Mouse (Mus musculus) CH12.LX (cell line): ENCODE results near the gene Capza1. TPM values are rescaled to one million over a fixed set of nuclear protein-coding genes. Genes with fewer than 3 reads are reported as not detected.
"Not testable (repeated sequence)": the region's sequence is repeated elsewhere in the genome, so short reads cannot be mapped to it uniquely, and the experiment has no call there.

Experiments
- DNase-seq: peaks from one replicate; pipeline ENCODE4 v3.0.0-alpha.2; 2013; ENCODE audit errors: extremely low read depth
- H3K27ac ChIP-seq: 2 replicates; pipeline ENCODE4 v1.5.1; 2012; ENCODE audit warnings: low read depth, mild to moderate bottlenecking, control low read depth, moderate library complexity; ENCODE audit not compliant: insufficient read depth
- H3K27me3 ChIP-seq: replicated peaks from 2 replicates; pipeline ENCODE3; 2012; ENCODE audit warnings: inconsistent platforms
- H3K36me3 ChIP-seq, 2 experiments: replicated peaks in 1 of 2; 2 replicates each; pipeline versions ENCODE3 to v1.6.1; 2012; ENCODE audit warnings: inconsistent platforms in 1 of 2, low read length in 1 of 2, mild to moderate bottlenecking in 1 of 2, mixed read lengths in 1 of 2, moderate library complexity in 1 of 2; ENCODE audit not compliant: control insufficient read depth in 1 of 2, insufficient read depth in 1 of 2
- H3K4me1 ChIP-seq, 2 experiments: 2 replicates each; pipeline ENCODE4 v1.6.1; 2012; ENCODE audit warnings: inconsistent platforms in 1 of 2, moderate library complexity in 1 of 2; ENCODE audit not compliant: insufficient read depth in 2 of 2, control insufficient read depth in 1 of 2
- H3K4me2 ChIP-seq: 2 replicates; pipeline ENCODE4 v1.6.1; 2012; ENCODE audit warnings: low read depth, mild to moderate bottlenecking, control low read depth; ENCODE audit not compliant: poor library complexity, insufficient read depth, severe bottlenecking
- H3K4me3 ChIP-seq, 3 experiments: fragments of 150-350 bp in 1 of 3; sonication (generic) in 1 of 3; replicated peaks in 1 of 3; 2 replicates each; pipeline versions ENCODE3 to v1.5.1; 2011 to 2012; ENCODE audit warnings: low read depth in 2 of 3, low read length in 2 of 3, mild to moderate bottlenecking in 2 of 3, moderate library complexity in 2 of 3, control low read depth in 1 of 3, improper control_type of control experiment in 1 of 3, inconsistent platforms in 1 of 3, mixed read lengths in 1 of 3; ENCODE audit not compliant: poor library complexity in 1 of 3
- H3K79me2 ChIP-seq: replicated peaks from 2 replicates; pipeline ENCODE4 v1.6.1; 2012; ENCODE audit warnings: mild to moderate bottlenecking, moderate library complexity; ENCODE audit not compliant: control insufficient read depth, poor library complexity, insufficient read depth, severe bottlenecking; ENCODE audit errors: extremely low read depth
- H3K9ac ChIP-seq: 2 replicates; pipeline ENCODE4 v1.6.1; 2012; ENCODE audit warnings: low read depth, mild to moderate bottlenecking, control low read depth, moderate library complexity; ENCODE audit not compliant: insufficient read depth
- H3K9me3 ChIP-seq: replicated peaks from 2 replicates; pipeline ENCODE3; 2012; ENCODE audit warnings: low read length, inconsistent platforms, mixed read lengths
- E2F4 ChIP-seq: IDR thresholded peaks from 2 replicates; pipeline ENCODE4 v1.6.1; 2011; ENCODE audit warnings: low read depth, low read length, improper control_type of control experiment; ENCODE audit not compliant: insufficient replicate concordance
- HCFC1 ChIP-seq: IDR thresholded peaks from 2 replicates; pipeline ENCODE4 v1.6.1; 2012; ENCODE audit warnings: low read depth, mild to moderate bottlenecking, inconsistent platforms, low read length, improper control_type of control experiment
- JUND ChIP-seq: conservative IDR thresholded peaks from 2 replicates; pipeline ENCODE4 v1.6.1; 2011; ENCODE audit warnings: low read depth, low read length, improper control_type of control experiment
- MAX ChIP-seq: IDR thresholded peaks from 2 replicates; pipeline ENCODE4 v1.6.1; 2011; ENCODE audit warnings: low read length, improper control_type of control experiment
- MEF2A ChIP-seq: IDR thresholded peaks from 2 replicates; pipeline ENCODE4 v1.6.1; 2014; ENCODE audit warnings: low read depth, mild to moderate bottlenecking, inconsistent platforms, low read length, improper control_type of control experiment, borderline replicate concordance
- NELFE ChIP-seq: IDR thresholded peaks from 2 replicates; pipeline ENCODE4 v1.6.1; 2011; ENCODE audit warnings: low read depth, low read length, improper control_type of control experiment
- RAD21 ChIP-seq: IDR thresholded peaks from 2 replicates; pipeline ENCODE4 v1.6.1; 2011; ENCODE audit warnings: low read depth, mild to moderate bottlenecking, low read length, improper control_type of control experiment, moderate library complexity
- SIN3A ChIP-seq: IDR thresholded peaks from 2 replicates; pipeline ENCODE4 v1.6.1; 2012; ENCODE audit warnings: low read length, improper control_type of control experiment, inconsistent platforms
- SMC3 ChIP-seq: IDR thresholded peaks from 2 replicates; pipeline ENCODE4 v1.6.1; 2011; ENCODE audit warnings: low read depth, low read length, improper control_type of control experiment
- TCF12 ChIP-seq: IDR thresholded peaks from 2 replicates; pipeline ENCODE4 v1.6.1; 2014; ENCODE audit warnings: low read depth, mild to moderate bottlenecking, inconsistent platforms, low read length, improper control_type of control experiment
- UBTF ChIP-seq: IDR thresholded peaks from 2 replicates; pipeline ENCODE4 v1.6.1; 2012; ENCODE audit warnings: low read depth, mild to moderate bottlenecking, inconsistent platforms, low read length, improper control_type of control experiment, moderate library complexity
- USF1 ChIP-seq: IDR thresholded peaks from 2 replicates; pipeline ENCODE4 v1.6.1; 2014; ENCODE audit warnings: low read depth, mild to moderate bottlenecking, inconsistent platforms, low read length, improper control_type of control experiment
- USF2 ChIP-seq: conservative IDR thresholded peaks from 2 replicates; pipeline ENCODE4 v1.6.1; 2011; ENCODE audit warnings: low read depth, low read length, improper control_type of control experiment
- ZC3H11A ChIP-seq: IDR thresholded peaks from 2 replicates; pipeline ENCODE4 v1.6.1; 2012; ENCODE audit warnings: low read depth, mild to moderate bottlenecking, inconsistent platforms, low read length, improper control_type of control experiment
- ZKSCAN1 ChIP-seq: IDR thresholded peaks from 2 replicates; pipeline ENCODE4 v1.6.1; 2012; ENCODE audit warnings: low read depth, inconsistent platforms, low read length, improper control_type of control experiment, borderline replicate concordance
- ZNF384 ChIP-seq: IDR thresholded peaks from 2 replicates; pipeline ENCODE4 v1.6.1; 2012; ENCODE audit warnings: low read depth, low read length, improper control_type of control experiment, inconsistent platforms
- dilution Hi-C: fragments of 300-500 bp; cut with MboI; formaldehyde crosslinking; loops from 2 replicates; pipeline ENCODE4 v1.14.3; 2020; ENCODE audit warnings: low sequenced_read_pairs; ENCODE audit not compliant: extremely low pct_unique_long_range_greater_than_20kb, extremely low pct_ligation_motif_present
- in situ Hi-C: fragments of 300-500 bp; cut with MboI; formaldehyde crosslinking; loops from 3 replicates; pipeline ENCODE4 v1.14.3; 2019; ENCODE audit warnings: low sequenced_read_pairs, low pct_ligation_motif_present, low pct_unique_long_range_greater_than_20kb, mixed read lengths
- polyA plus RNA-seq: library from polyadenylated mRNA; unstranded; fragments of >175 nt; gene quantifications from 2 replicates; pipeline ENCODE4 v1.2.1, GENCODE M21; 2012; ENCODE audit warnings: low read depth; ENCODE audit not compliant: insufficient read length
- total RNA-seq, 2 experiments: library from RNA; depleted of rRNA; stranded (reverse); fragments of 300-350 nt in 1 of 2; fragments of >200 nt in 1 of 2; gene quantifications; 2 replicates each; pipeline ENCODE4 v1.2.3; 2012 to 2014

The Capza1 gene
- total and polyA plus RNA-seq, 3 experiments = 113 to 288 (median 140) TPM

- Histone ChIP-seq H3K4me3 (no peak overlapping the region), H3K36me3 (peaks cover 0 to 11% of the 10 kb centered on the region in 2 experiments), H3K79me2 (no peaks in the 10 kb centered on the region), H3K9me3 (no peaks in the 10 kb centered on the region), H3K27me3 (no peaks in the 10 kb centered on the region), H3K4me1 (peaks cover 14 to 45% of the 10 kb centered on the region in 2 experiments), H3K27ac (no peak overlapping the region), H3K9ac (no peak overlapping the region), H3K4me2 (no peak overlapping the region)
- dilution Hi-C loops (no loop called here), in situ Hi-C loops (no loop called here)
- TF ChIP-seq ZNF384 (no peak), MAX (no peak), USF1 (no peak), RAD21 (no peak), SMC3 (no peak), UBTF (no peak), E2F4 (no peak), NELFE (no peak), ZC3H11A (no peak), TCF12 (no peak), SIN3A (no peak), MEF2A (no peak), USF2 (no peak), JUND (no peak), ZKSCAN1 (no peak), HCFC1 (no peak)
- DNase-seq = no peak
Measured at GRCm38 (mm10) chr3:104814746-104815145, 49.6 kb downstream of the Capza1 start.

- H3K79me2 ChIP-seq, H3K27ac ChIP-seq, in situ Hi-C loops, dilution Hi-C loops, H3K9ac ChIP-seq, H3K27me3 ChIP-seq, H3K4me2 ChIP-seq, H3K9me3 ChIP-seq, H3K4me3 ChIP-seq, DNase-seq: not testable (repeated sequence)
- Histone ChIP-seq H3K36me3 (peaks cover 0 to 11% of the 10 kb centered on the region in 2 experiments), H3K4me1 (peaks cover 14 to 32% of the 10 kb centered on the region in 2 experiments)
Measured at GRCm38 (mm10) chr3:104813227-104813626, 51.1 kb downstream of the Capza1 start.
